Mouse (Mus musculus) subcutaneous adipose tissue, adult 2 months (tissue): ENCODE data around the gene Krtap4-16. TPM values are rescaled to one million over a fixed set of nuclear protein-coding genes. Genes with fewer than 3 reads are reported as not detected.

Experiments
- polyA plus RNA-seq: library from polyadenylated mRNA; depleted of rRNA; stranded (reverse); fragments of >200 nt; gene quantifications from 2 replicates; pipeline ENCODE4 v1.2.3, GENCODE M21; 2012; ENCODE audit warnings: low replicate concordance; rRNA removed

Gene Krtap4-16
- not detected in 2 replicates for polyA plus RNA-seq

GRCm38 (mm10) chr11:99851508-99851907 is at the start of gene Krtap4-16:
Gene Krtap4-16 (minus strand): TSS chr11:99851608.

GRCm38 (mm10) chr11:99878887-99879286 is 27.5 kb upstream of the Krtap4-16 start, which contains the start of gene Gm11567:
Gene Gm11567 (plus strand): TSS chr11:99879187.

GRCm38 (mm10) chr11:99873089-99873488 is 21.7 kb upstream of the Krtap4-16 start, which contains the start of gene Krtap9-1:
Gene Krtap9-1 (plus strand): TSS chr11:99873389.

GRCm38 (mm10) chr11:99864176-99864575 is 12.8 kb upstream of the Krtap4-16 start, which contains the start of gene Gm11559:
Gene Gm11559 (plus strand): TSS chr11:99864476.

GRCm38 (mm10) chr11:99857617-99858016 is 6.2 kb upstream of the Krtap4-16 start, which contains the start of gene Gm11568:
Gene Gm11568 (plus strand): TSS chr11:99857917.

GRCm38 (mm10) chr11:99837966-99838365 is 13.4 kb downstream of the Krtap4-16 start, which contains the start of gene 2300003K06Rik:
Gene 2300003K06Rik (minus strand): TSS chr11:99838066.

GRCm38 (mm10) chr11:99815566-99815965 is 35.8 kb downstream of the Krtap4-16 start, which contains the start of gene Gm11564:
Gene Gm11564 (minus strand): TSS chr11:99815666.

GRCm38 (mm10) chr11:99809792-99810191 is 41.6 kb downstream of the Krtap4-16 start, which contains the start of gene Krtap4-13:
Gene Krtap4-13 (minus strand): TSS chr11:99809892.

GRCm38 (mm10) chr11:99804346-99804745 is 47.1 kb downstream of the Krtap4-16 start, which contains the start of gene Gm11554:
Gene Gm11554 (minus strand): TSS chr11:99804446.

Other genes starting within 250 kb of the Krtap4-16 start
- gene Gm11938, start 248.3 kb downstream of the Krtap4-16 start, polyA plus RNA-seq = not detected in 2 replicates
- not detected in 2 replicates for gene Gm11937, start 241.4 kb downstream of the Krtap4-16 start, polyA plus RNA-seq
- gene Krtap2-4, start 236.8 kb downstream of the Krtap4-16 start, polyA plus RNA-seq = not detected in 2 replicates
- gene Gm11562, start 231.2 kb downstream of the Krtap4-16 start, polyA plus RNA-seq = not detected in 2 replicates
- gene Krtap4-1, start 223.4 kb downstream of the Krtap4-16 start, polyA plus RNA-seq = not detected in 2 replicates
- gene Krtap4-2, start 216.5 kb downstream of the Krtap4-16 start, polyA plus RNA-seq = not detected in 2 replicates
- gene Krtap4-7, start 207.5 kb downstream of the Krtap4-16 start, polyA plus RNA-seq = not detected in 2 replicates
- gene Gm11555, start 201.4 kb downstream of the Krtap4-16 start, polyA plus RNA-seq = not detected in 2 replicates
- not detected in 2 replicates for gene Gm11563, start 192.6 kb downstream of the Krtap4-16 start, polyA plus RNA-seq
- not detected in 2 replicates for gene Krtap4-6, start 185.6 kb downstream of the Krtap4-16 start, polyA plus RNA-seq
- not detected in 2 replicates for gene Gm14190, start 160.9 kb downstream of the Krtap4-16 start, polyA plus RNA-seq
- gene Gm14180, start 117.3 kb downstream of the Krtap4-16 start, polyA plus RNA-seq = not detected in 2 replicates
- gene Gm11595, start 78.7 kb downstream of the Krtap4-16 start, polyA plus RNA-seq = not detected in 2 replicates
- not detected in 2 replicates for gene Krtap4-8, start 70.9 kb downstream of the Krtap4-16 start, polyA plus RNA-seq
- not detected in 2 replicates for gene Krtap4-9, start 66.4 kb downstream of the Krtap4-16 start, polyA plus RNA-seq
- gene Gm11596, start 58.1 kb downstream of the Krtap4-16 start, polyA plus RNA-seq = not detected in 2 replicates
- gene Gm11569, start 52.7 kb downstream of the Krtap4-16 start, polyA plus RNA-seq = not detected in 2 replicates
- not detected in 2 replicates for gene Gm11554, start 47.2 kb downstream of the Krtap4-16 start, polyA plus RNA-seq
- not detected in 2 replicates for gene Krtap4-13, start 41.7 kb downstream of the Krtap4-16 start, polyA plus RNA-seq
- not detected in 2 replicates for gene Gm11564, start 35.9 kb downstream of the Krtap4-16 start, polyA plus RNA-seq
- gene 2300003K06Rik, start 13.5 kb downstream of the Krtap4-16 start, polyA plus RNA-seq = not detected in 2 replicates
- gene Gm11568, start 6.3 kb upstream of the Krtap4-16 start, polyA plus RNA-seq = not detected in 2 replicates
- gene Gm11559, start 12.9 kb upstream of the Krtap4-16 start, polyA plus RNA-seq = not detected in 2 replicates
- not detected in 2 replicates for gene Krtap9-1, start 21.8 kb upstream of the Krtap4-16 start, polyA plus RNA-seq
- not detected in 2 replicates for gene Gm11567, start 27.6 kb upstream of the Krtap4-16 start, polyA plus RNA-seq
- gene Krtap31-1, start 56.3 kb upstream of the Krtap4-16 start, polyA plus RNA-seq = not detected in 2 replicates
- not detected in 2 replicates for gene Gm11565, start 63.1 kb upstream of the Krtap4-16 start, polyA plus RNA-seq
- not detected in 2 replicates for gene Krtap31-2, start 84.7 kb upstream of the Krtap4-16 start, polyA plus RNA-seq
- gene Krtap9-5, start 96.9 kb upstream of the Krtap4-16 start, polyA plus RNA-seq = not detected in 2 replicates
- gene Krtap29-1, start 127.4 kb upstream of the Krtap4-16 start, polyA plus RNA-seq = not detected in 2 replicates
- not detected in 2 replicates for gene Krtap16-1, start 135.0 kb upstream of the Krtap4-16 start, polyA plus RNA-seq
- gene Krtap17-1, start 142.4 kb upstream of the Krtap4-16 start, polyA plus RNA-seq = 2.2 TPM in 1 of 2 replicates, not detected in the other
- 0.06 TPM in 2 replicates for gene Krt33a, start 164.6 kb upstream of the Krtap4-16 start, polyA plus RNA-seq
- gene Krt33b, start 178.3 kb upstream of the Krtap4-16 start, polyA plus RNA-seq = not detected in 2 replicates
- not detected in 2 replicates for gene Krt34, start 189.9 kb upstream of the Krtap4-16 start, polyA plus RNA-seq
- not detected in 2 replicates for gene Krt31, start 198.9 kb upstream of the Krtap4-16 start, polyA plus RNA-seq
- not detected in 2 replicates for gene Krt32, start 236.6 kb upstream of the Krtap4-16 start, polyA plus RNA-seq
- gene Krt35, start 244.6 kb upstream of the Krtap4-16 start, polyA plus RNA-seq = not detected in 2 replicates